Mouse (Mus musculus): ENCODE data around the gene D11Wsu47e.

Gene D11Wsu47e

DNA sequence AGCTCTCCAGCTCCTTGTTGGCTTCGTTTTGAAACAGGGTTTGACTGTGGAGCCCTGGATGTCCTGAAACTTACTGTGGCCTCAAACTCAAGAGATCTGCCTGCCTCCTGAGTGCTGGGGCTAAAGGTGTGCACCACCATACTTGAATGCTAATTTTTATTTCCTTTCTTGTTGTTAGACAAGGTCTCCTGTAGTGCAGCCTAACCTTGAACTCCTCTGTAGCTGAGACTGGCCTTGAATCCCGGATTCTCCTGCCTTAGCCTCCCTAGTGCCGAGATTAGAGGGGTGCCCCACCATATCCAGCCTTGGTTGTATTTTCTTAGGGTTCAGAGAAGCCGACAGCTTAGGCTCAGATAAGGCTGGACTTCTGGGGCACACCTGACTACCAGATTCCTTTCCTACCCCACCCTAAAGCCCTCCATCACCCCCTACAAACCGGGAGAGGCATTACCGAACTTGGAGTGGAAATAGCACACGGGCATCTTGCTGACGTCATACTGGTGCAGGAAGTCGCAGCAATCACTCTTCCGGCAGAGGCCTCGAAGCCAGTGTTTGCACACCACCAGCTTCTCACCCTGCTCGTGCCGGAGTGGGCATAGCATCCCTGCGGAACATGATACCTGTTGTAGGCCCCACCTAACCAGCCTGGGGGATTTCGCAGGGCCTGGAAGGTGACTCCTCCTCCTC lies 21.9 kb downstream of the D11Wsu47e start:
- no peak for DNase-seq (ENCODE audit: low spot score)

DNA sequence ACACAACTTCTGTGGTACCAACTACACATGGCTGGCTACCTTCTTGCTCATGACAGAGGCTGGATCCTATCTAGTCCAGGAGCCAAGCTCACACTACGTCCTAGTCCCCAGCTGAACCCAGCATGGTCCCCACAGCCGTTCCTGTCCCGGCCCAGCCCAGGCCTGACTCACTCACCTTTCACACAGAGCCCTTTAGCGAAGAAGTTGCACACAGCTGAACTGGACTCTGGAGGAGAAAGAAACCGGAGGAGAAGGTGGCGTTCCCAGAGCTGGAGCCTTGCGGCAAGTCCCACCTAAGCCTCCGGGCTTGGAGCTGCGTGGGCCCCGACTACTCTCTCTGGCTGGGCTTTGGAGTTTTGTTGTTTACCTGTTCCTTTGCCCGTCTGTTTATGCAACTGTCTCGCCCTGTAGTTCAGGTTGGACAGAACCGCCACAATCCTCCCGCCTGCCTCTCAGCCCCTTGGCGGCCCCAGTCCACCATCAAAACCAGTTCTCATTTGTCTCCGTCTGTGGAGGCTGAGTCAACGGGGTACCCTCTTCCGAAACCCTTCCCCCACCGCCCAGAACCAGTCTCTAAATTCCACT lies 24.5 kb downstream of the D11Wsu47e start:
- no peak for DNase-seq (ENCODE audit: low spot score)

DNA sequence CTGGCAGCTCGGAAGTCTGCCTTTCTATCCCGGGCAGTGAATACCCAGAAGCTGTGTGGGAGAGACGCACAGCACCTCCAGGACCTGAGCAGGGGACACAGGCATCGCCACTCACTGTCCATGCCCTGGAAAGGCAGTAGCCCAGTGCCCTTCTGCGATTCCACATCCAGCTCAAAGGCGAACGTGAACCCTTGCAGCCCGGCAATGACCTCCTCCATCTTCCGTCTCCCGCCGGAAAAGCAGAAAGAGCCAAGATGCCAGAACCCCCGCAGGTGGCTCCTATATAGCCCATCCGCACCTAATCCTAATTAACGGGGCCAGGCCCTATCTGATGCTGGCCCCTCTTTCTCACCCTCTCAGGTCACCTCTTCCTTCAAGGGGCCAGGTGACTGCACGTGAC lies 25.1 kb downstream of the D11Wsu47e start:
- DNase-seq (ENCODE audit: low spot score): no peak

- DNase-seq (ENCODE audit: low spot score): no peak
Observed at GRCm38 (mm10) chr11:113709731-113710256, 25.6 kb downstream of the D11Wsu47e start, which contains the start of gene Cpsf4l. Gene Cpsf4l (minus strand): TSS chr11:113710017.

DNA sequence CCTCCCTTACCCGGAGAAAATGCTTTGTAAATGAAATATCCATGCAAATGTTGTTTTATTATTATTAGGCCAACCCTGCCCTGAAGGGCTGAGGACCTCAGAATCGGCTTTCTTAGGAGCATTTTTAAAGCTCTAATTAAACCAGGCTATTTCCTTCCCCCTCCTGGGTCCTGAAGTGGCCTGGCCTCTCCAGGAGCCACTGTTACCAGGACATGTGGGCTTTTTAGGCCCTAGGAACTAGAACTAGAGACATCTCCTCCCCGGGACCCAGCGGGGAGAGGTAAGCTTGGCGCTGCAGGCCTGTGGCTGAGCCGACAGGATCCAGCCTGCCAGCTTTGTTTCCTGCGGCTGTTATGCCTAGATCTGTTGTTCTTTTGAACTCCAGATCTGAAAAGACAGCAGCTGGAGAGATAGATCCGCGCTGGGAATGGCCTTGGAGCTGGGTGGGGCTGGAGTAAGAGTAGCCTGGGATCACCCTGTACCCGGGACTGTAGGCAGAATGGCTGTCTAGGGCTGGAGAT lies 26.1 kb downstream of the D11Wsu47e start:
- no peak for DNase-seq (ENCODE audit: low spot score)

DNA sequence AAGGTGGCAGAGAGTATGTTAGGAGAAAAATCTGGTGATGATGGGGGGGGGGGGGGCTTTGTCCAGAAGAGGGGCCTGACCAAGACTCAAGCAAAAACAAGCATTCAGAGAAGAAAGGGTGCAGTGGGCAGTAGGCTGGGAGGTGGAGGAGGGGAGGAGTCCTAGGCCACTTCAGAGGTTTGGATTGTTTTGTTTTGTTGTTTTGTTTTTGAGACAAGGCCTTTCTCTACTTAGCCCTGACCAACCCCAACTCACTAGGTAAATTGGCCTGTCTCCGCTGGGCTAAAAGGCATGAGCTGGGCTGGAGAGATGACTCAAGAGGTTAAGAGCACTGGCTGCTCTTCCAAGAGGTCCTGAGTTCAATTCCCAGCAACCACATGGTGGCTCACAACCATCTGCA lies 26.8 kb downstream of the D11Wsu47e start:
- DNase-seq (ENCODE audit: low spot score): no peak

DNA sequence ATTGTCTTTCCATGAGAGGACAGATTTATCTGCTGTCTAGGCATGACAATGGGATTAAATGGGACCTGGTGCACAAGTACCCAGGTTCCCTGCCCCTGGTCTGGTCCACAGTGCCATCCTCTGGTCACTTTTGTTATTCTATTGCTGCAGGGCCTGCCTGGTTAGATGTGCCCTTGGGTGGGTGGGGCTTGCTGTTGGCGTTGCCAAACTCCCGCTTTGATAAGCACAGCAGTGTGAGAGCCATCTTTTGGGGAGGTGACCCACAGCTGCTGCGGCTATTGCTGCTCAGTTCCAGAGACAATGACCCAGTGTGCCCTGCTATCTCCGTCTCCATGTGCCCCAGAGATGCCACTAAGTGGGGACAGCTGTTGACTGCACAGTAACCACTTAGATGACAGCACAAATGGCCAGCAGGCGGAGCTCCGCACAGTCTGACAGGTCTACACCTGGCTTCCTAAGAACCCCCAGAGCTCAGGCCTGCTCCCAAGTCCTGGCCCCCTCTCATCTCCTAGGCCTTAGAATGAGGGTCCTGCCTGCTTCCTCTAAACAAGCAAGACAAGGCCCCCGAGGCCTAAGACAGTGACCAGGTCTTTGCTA lies 31.0 kb downstream of the D11Wsu47e start:
- peak; percentile 22 for DNase-seq (ENCODE audit: low spot score)

DNA sequence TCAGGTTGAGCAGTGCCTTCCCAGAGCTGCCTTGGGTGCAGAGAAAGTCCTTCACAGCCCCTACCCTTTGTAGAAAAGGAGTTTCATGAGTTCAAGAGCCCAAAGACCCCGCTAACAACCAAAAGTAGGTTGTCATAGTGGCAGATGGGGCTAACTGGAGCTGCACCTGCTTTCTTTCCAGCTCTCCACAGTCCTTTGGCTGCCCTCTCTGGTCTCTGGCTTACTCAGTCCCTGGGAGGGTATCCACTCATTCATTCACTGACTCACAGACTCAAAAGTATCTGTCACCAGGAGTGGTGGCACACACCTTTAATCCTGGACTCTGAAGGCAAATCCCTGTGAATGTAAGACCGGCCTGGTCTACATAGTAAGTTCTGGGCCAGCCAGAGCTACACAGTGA lies 31.9 kb downstream of the D11Wsu47e start:
- no peak for DNase-seq (ENCODE audit: low spot score)

DNA sequence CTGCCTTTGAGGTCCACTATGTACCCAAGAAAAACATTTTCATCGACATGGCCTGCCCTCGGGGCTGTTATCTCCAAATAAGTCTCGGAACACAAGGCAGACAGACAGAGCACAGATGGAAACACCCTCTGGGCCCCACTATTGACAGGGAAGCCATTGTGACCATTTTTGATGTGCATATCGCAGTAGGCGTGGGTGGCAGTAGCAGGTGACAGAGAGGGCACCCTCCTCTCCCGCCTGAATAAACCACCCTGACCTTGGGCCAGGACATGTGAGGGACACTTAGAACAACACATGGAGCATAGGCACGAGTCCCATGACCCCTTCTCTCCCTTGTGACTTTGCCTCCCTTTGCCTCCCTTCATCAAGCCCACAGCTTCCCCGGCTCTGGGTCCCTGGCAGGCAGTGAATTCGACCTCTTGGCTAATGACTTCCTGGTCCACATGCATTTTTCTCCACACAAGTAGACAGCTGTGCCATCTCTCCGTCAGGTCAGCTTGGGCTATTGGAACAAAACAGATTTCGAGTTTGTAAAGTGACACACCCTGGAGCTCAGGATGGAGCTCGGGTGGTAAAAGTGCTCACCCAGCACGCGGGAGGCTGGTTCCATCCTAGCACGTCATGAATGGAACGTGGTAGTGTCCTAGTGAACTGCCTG lies 33.7 kb downstream of the D11Wsu47e start:
- DNase-seq (ENCODE audit: low spot score): no peak

DNA sequence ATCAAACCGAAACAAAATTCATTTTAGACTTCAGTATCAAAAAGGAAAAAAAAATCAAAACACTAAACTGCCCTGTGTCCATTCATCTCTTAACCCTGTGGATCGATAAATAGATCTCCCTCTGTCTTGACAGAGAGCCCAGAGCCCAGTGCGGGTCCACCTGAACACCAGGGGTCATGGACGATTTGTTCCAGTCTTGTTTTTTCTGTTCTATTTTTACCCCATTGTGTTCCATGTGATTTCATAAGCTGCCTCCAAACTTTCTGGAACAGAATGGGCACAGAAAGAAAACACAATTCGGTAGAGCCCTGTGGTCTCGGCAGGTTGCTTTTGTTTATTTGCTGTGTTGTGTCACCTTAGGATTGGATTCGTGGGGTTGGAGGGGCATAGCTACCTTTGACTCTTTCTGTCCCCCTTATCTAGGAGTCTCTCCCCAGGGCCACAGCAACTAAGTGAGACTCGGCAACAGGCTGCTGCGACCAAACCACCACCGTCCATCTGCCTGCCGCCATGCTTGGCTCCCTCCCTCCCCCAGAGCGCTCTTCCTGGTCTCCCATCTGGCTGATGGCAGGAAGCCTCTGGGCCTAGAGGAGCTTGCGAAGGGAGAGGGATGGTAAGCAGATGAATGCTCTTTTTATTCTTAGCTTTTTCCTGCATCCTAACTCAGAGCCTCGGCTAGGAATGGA lies 38.3 kb downstream of the D11Wsu47e start:
- no peak for DNase-seq (ENCODE audit: low spot score)

GRCm38 (mm10) chr11:113725235-113726048 lies 41.2 kb downstream of the D11Wsu47e start:
- DNase-seq (ENCODE audit: low spot score): no peak

- no peak for DNase-seq (ENCODE audit: low spot score)
Observed at GRCm38 (mm10) chr11:113726994-113727888, 43.0 kb downstream of the D11Wsu47e start.

GRCm38 (mm10) chr11:113727992-113728391 lies 43.8 kb downstream of the D11Wsu47e start:
- DNase-seq (ENCODE audit: low spot score): no peak

DNA sequence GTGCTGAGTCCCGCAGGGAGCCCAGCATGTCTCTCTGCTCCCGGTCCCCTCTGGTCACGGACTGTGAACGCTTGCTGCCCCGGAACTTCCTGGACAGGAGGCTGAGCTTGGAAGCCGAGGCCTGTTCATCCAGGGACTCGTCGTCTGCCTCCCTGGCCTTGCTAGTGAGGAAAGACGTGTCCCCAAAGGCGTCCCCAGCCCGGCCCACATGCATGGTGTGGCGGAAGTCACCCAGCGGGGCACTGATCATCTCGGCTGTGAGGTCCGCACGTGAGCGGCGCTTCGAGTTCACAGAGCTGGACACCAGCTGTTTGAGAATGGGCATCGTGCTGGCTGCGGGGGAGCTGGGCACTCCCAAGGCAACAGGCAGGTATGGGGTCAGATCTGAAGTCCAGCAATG lies 45.0 kb downstream of the D11Wsu47e start:
- DNase-seq (ENCODE audit: low spot score): no peak

- no peak for DNase-seq (ENCODE audit: low spot score)
Observed at GRCm38 (mm10) chr11:113729917-113730316, 45.7 kb downstream of the D11Wsu47e start.

DNA sequence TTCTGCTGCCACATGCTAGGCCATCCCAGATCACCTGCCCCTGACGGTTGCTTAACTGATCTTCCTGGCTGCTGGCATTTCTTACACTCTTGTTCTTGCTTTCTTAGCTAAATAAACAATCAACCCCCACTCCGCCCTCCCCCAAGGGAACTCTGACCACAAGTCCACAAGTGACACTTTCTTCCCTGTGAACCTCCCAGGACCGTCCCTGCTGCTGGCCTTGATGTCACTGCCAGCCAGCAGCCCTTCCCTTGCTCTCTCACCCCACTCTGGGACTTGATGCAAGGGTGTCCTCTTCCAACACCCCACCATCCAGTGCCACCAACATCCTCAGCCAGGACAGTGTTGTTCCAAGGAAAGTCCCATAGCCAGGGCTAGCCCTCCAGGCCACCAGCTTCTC lies 46.7 kb downstream of the D11Wsu47e start:
- DNase-seq (ENCODE audit: low spot score): no peak

GRCm38 (mm10) chr11:113731945-113732612 lies 47.9 kb downstream of the D11Wsu47e start:
- DNase-seq (ENCODE audit: low spot score): no peak

- no peak for DNase-seq (ENCODE audit: low spot score)
Observed at GRCm38 (mm10) chr11:113733631-113734364, 49.6 kb downstream of the D11Wsu47e start.

DNA sequence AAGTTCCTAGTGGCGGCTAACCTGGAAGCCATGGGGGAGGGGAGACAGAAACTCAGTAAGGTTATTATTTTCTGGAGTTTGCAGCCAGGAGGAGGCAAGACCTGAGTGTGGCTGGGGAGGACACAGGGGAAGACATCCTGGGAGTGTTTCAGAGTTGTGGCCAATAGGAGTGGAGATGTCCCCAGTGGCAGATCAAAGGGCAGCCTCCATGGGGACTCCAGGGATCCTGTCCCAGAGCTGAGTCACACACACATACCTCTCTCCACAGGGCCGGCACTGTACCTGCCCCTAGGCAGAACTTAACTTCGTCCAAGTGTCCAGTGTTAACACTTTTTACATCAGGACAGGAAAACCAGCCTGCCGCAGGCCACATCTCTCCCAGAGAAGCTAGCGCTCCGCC lies 50.9 kb downstream of the D11Wsu47e start:
- no peak for DNase-seq (ENCODE audit: low spot score)
